Mouse (Mus musculus) cortical plate, adult 2 months (tissue): ENCODE results near the gene Nrn1.

Experiments
- CTCF ChIP-seq: fragments of 200-500 bp; IDR thresholded peaks from 2 replicates; pipeline ENCODE4 v1.5.1; 2011; ENCODE audit warnings: mild to moderate bottlenecking, control low read depth, low read length; ENCODE audit not compliant: insufficient read depth; ENCODE audit errors: extremely low read depth
- POLR2A ChIP-seq: fragments of 200-500 bp; IDR thresholded peaks from 2 replicates; pipeline ENCODE4 v1.6.1; 2011; ENCODE audit warnings: mild to moderate bottlenecking, low read length, control low read depth; ENCODE audit not compliant: insufficient read depth; ENCODE audit errors: extremely low read depth

- TF ChIP-seq POLR2A (no peak), CTCF (no peak)
Measured at GRCm38 (mm10) chr13:36750056-36750455, 15.1 kb upstream of the Nrn1 start.
